Mouse (Mus musculus) small intestine, adult 2 months (tissue): ENCODE measurements around the gene Csf2ra.

Experiments used
- CTCF ChIP-seq: fragments of 200-500 bp; IDR thresholded peaks from 2 replicates; pipeline ENCODE4 v1.5.1; 2012; ENCODE audit warnings: low read depth, mild to moderate bottlenecking, control low read depth, inconsistent platforms, low read length, moderate library complexity, mixed read lengths; ENCODE audit not compliant: insufficient replicate concordance, insufficient read length; ENCODE audit errors: extremely low read depth
- POLR2A ChIP-seq: fragments of 200-500 bp; IDR thresholded peaks from 2 replicates; pipeline ENCODE4 v1.6.1; 2012; ENCODE audit warnings: low read depth, mild to moderate bottlenecking, control low read depth, inconsistent platforms, low read length, moderate library complexity

DNA sequence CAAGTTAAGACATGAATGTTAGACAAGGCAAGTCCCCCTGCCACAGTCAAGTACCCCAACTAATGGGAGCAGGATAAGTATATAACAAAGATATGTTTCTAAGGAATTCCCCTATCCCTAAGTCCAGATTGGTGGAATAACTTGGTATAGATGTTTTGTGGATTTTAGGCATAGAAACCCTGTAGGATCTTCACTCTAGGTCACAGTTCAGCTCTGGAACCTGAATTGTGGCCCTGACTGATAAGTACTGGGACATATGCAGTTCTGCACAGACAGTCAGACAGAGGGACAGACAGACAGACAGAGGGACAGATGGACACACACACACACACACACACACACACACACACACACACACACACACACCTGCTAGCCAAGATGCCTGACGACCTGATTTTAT, 36.0 kb upstream of the Csf2ra start:
- TF ChIP-seq CTCF (no peak), POLR2A (no peak)
